Mouse (Mus musculus) kidney, embryonic 15.5 days (tissue): ENCODE measurements around the gene Gnai1. TPM values are rescaled to one million over a fixed set of nuclear protein-coding genes. Genes with fewer than 3 reads are reported as not detected.
A peak's percentile ranks its signal among the peaks of the same experiment; 100 is the strongest.
"Not testable (repeated sequence)": the region's sequence is repeated elsewhere in the genome, so short reads cannot be mapped to it uniquely, and the experiment has no call there.

Experiments used
- ATAC-seq: fragments of 200-750 bp; cut with Nextera tagmentation; replicated peaks from 2 replicates; pipeline ENCODE4 v1.8.0; 2017; ENCODE audit warnings: moderate TSS enrichment; ENCODE audit not compliant: low FRiP score
- H3K27ac ChIP-seq: fragments of 300-500 bp; sonication (generic); 2 replicates; pipeline ENCODE4 v1.5.1; 2015; ENCODE audit warnings: mild to moderate bottlenecking, inconsistent platforms
- H3K27me3 ChIP-seq: fragments of 300-500 bp; sonication (generic); 2 replicates; pipeline ENCODE4 v1.6.1; 2015; ENCODE audit warnings: inconsistent platforms
- H3K36me3 ChIP-seq: fragments of 300-500 bp; sonication (generic); 2 replicates; pipeline ENCODE4 v1.6.1; 2015; ENCODE audit warnings: inconsistent platforms
- H3K4me1 ChIP-seq: fragments of 300-500 bp; sonication (generic); 2 replicates; pipeline ENCODE4 v1.6.1; 2015; ENCODE audit warnings: inconsistent platforms
- H3K4me2 ChIP-seq: fragments of 300-500 bp; sonication (generic); 2 replicates; pipeline ENCODE4 v1.6.1; 2015; ENCODE audit warnings: moderate library complexity, mild to moderate bottlenecking, inconsistent platforms
- H3K4me3 ChIP-seq: fragments of 300-500 bp; sonication (generic); replicated peaks from 2 replicates; pipeline ENCODE4 v1.5.1; 2015; ENCODE audit warnings: mild to moderate bottlenecking, inconsistent platforms
- H3K9ac ChIP-seq: fragments of 300-500 bp; sonication (generic); 2 replicates; pipeline ENCODE4 v1.6.1; 2015; ENCODE audit warnings: mild to moderate bottlenecking, inconsistent platforms
- H3K9me3 ChIP-seq: fragments of 300-500 bp; sonication (generic); replicated peaks from 2 replicates; pipeline ENCODE4 v1.6.1; 2016; ENCODE audit warnings: inconsistent platforms
- WGBS: fragments of 180-500 bp; shearing (Covaris S2); methylation state at CpG from one replicate; pipeline ENCODE4 v1.1.7; 2015; ENCODE audit warnings: mixed read lengths; 5-methylcytosine and 5-hydroxymethylcytosine counted together
- polyA plus RNA-seq: library from polyadenylated mRNA; unstranded; fragments of >200 nt; fragmentation: Nextera tagmentation; extraction: Ambion mirVana; gene quantifications from 2 replicates; pipeline ENCODE4 v1.2.1, GENCODE M21; 2015

Gene Gnai1
- polyA plus RNA-seq = 39.7 and 40.1 TPM in 2 replicates

DNA sequence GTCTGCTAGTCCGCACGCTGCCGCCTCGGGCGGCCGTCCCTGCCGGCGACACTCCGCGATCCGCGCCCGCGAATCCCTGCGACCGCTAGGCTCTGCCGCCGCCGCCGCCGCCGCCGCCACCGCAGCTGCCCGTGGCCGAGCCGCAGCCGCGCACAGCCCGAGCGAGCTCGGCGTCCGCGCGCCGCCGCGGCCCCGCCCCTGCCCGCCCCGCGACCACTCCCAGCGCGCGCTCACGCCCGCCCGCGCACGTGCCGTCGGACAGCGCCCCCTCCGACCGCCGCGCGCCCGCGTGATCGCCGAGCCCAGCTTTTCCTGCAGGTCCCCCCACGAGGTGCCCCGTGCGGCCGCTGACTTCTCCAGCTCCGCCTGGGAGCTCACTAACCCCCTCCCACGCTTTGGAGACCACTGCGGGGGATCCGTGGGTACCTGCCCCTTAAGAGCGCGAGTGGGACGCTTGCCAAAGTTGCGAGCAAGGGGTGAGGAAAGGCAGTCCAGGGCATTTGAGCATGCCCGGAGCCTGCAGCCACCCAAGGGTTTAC is at the start of gene Gnai1:
TSS of gene Gnai1 (minus strand) at position 75 of the 539 bp plus-strand sequence.
- WGBS = 0% methylated on average over 41 of the region's 76 CpGs

DNA sequence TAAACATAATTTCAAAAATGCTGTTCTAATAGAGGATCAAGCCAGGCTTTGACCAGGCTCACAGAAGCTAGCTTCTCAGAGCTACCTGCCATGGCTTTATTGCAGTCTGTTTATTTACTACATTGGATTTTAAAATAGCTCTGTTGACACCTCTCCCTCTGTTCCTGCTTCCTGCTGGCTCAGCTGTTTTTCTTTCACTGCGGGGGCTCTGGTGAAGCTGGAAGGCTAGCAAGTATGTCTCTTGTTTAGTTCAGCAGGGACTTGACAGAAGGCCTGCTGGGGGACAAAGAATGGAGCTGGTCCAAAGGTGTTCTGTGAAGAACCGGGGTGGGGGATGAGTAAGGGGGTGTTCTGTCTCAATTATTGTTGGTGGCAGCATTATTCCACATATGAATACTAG is 7.7 kb upstream of the Gnai1 start:
- no peaks in the 10 kb centered on the region for H3K4me1 ChIP-seq
- WGBS = 7% methylated on average over 2 of the region's 2 CpGs

More for the DNA sequence above, at the start of gene Gnai1:
- Histone ChIP-seq H3K36me3 (no peaks in the 10 kb centered on the region), H3K4me1 (peaks cover 14% of the 10 kb centered on the region), H3K9ac (peak within 1 kb of the TSS; percentile 75), H3K4me3 (peak within 1 kb of the TSS; percentile 85), H3K27me3 (0 out of 2 replicates have a peak, but pooled peaks cover 5% of the 10 kb centered on the region), H3K4me2 (peak within 1 kb of the TSS; percentile 91), H3K9me3 (no peaks in the 10 kb centered on the region), H3K27ac (peak within 1 kb of the TSS; percentile 70)
- ATAC-seq = peak; percentile 97

DNA sequence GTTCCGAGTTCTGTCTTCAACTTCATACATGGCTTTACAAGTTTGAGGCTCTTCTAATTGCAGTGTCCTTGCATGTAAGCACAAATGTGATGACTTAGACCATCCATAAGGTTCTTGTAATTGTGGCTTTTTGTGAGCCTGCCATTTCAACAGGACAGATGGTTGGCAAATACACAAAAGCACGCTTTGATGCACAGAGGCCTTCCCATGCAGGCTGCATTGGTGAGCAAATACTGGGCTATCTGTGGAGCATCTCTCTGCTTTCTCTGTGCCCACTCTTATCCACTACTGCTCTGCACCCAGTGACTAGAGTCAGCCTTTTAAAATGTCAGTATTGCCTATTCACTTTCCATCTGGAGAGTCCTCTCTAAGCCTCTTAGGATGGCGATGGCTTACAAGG is 5.3 kb upstream of the Gnai1 start:
- H3K4me3 ChIP-seq = no peak overlapping the region
- no peak overlapping the region for H3K27ac ChIP-seq
- no peak overlapping the region for H3K4me2 ChIP-seq
- H3K4me1 ChIP-seq = peaks cover 3% of the 10 kb centered on the region
- 93% methylated on average over 3 of the region's 3 CpGs for WGBS
- 0 out of 2 replicates have a peak, but pooled peaks cover 5% of the 10 kb centered on the region for H3K27me3 ChIP-seq
- no peaks in the 10 kb centered on the region for H3K36me3 ChIP-seq
- H3K9ac ChIP-seq = no peak overlapping the region
- no peaks in the 10 kb centered on the region for H3K9me3 ChIP-seq
- ATAC-seq = no peak

More for the DNA sequence above, 7.7 kb upstream of the Gnai1 start:
- H3K36me3 ChIP-seq = no peaks in the 10 kb centered on the region
- no peak overlapping the region for H3K4me2 ChIP-seq
- H3K9ac ChIP-seq = no peak overlapping the region
- H3K27ac ChIP-seq = no peak overlapping the region
- H3K9me3 ChIP-seq = no peaks in the 10 kb centered on the region
- no peak overlapping the region for H3K4me3 ChIP-seq
- no peaks in the 10 kb centered on the region for H3K27me3 ChIP-seq
- ATAC-seq = no peak

DNA sequence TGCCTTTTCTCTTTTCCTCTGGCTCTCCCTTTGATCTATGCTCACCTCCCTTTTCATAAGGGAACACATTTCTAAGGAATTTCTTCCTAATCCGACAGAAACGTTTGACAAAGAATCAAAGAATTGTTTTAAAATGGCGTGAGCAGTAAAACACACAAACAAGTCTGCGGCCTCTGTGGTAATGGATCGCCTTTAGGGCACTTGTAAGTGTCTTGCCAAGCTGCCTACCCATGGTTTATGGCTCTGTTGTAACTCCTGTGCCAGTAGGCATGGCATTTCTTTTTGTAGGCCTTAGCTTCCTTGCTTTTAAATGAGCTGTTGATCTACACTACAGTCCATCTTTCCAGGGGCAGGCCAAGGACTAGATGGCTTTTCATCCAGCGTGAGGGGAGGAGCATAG is 801 bp upstream of the Gnai1 start:
- Histone ChIP-seq H3K9ac (peak overlapping the region; percentile 75), H3K4me2 (peak overlapping the region; percentile 91), H3K27me3 (0 out of 2 replicates have a peak, but pooled peaks cover 5% of the 10 kb centered on the region), H3K36me3 (no peaks in the 10 kb centered on the region), H3K9me3 (no peaks in the 10 kb centered on the region), H3K27ac (peak overlapping the region; percentile 51; the same call in 1 of the 2 replicates), H3K4me1 (peaks cover 14% of the 10 kb centered on the region), H3K4me3 (peak overlapping the region; percentile 85)
- ATAC-seq = no peak
- 14% methylated on average over 6 of the region's 6 CpGs for WGBS

DNA sequence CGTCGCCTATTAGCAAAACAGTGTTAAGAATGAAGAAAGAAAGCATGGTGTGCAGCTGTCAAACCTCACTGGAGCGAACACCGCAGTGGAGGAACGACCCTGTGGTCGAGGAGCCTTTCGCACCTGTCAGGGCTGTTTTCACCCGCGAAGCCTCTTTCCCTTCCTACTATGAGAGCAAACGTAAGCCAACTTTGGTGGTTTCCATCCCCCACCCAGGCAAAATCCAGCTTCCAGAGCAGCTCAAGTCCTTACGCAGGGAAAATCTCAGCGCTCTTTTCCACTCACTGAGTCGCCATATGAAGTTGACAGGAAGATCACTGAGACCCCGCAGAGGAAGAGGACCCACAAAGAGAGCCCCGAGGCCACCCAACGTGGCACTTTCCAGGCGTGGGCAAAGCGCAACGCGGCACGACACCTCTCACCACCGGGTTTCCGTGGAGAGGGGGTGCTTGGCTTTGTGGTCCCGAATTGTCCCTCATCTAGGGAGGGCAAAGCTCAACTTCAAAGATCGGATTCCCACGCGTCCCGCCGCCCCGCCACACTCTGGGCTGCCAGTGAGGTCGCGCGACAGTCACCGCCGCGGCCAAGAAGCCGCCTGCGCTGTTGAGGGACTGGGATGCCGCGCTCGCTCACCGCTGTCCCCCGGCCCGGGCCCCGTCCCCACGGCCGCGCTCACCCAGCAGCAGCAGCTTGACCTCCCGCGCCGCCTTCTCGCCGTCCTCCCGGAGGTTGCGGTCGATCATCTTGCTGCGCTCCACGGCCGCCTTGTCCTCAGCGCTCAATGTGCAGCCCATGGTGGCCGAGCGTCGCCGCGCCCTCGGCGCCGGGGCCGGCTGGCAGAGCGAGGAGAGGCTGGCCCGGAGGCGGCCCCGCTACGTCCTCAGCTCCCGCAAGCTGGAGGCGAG is 527 bp downstream of the Gnai1 start:
- Histone ChIP-seq H3K36me3 (no peaks in the 10 kb centered on the region), H3K9ac (peak overlapping the region; percentile 75), H3K4me1 (peaks cover 14% of the 10 kb centered on the region), H3K4me3 (peak overlapping the region; percentile 85), H3K9me3 (no peaks in the 10 kb centered on the region), H3K27ac (peak overlapping the region; percentile 70), H3K27me3 (0 out of 2 replicates have a peak, but pooled peaks cover 5% of the 10 kb centered on the region), H3K4me2 (peak overlapping the region; percentile 91)
- peak; percentile 90 for ATAC-seq
- WGBS = 1% methylated on average over 73 of the region's 76 CpGs

DNA sequence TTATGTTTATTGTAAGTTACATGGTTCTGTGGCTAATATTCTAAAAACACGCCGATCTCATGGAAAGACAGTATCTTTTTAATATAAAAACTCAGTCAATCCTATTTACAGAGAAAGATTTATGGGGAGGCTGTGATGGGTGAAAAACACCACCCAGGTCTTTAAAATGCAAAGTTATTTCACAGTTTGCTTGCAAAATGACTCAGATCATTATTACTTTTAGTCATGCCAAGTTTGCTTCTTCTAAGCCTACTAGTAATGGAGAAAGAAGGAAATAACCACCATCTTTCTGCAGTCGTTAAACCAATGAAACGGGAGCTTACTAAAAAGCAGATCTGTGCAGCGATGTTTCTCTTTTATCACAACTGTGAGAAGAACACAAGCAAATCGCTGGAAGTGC is 1.4 kb downstream of the Gnai1 start:
- Histone ChIP-seq H3K27ac (no peak overlapping the region), H3K4me2 (peak overlapping the region; percentile 91), H3K4me3 (peak overlapping the region; percentile 85), H3K27me3 (0 out of 2 replicates have a peak, but pooled peaks cover 5% of the 10 kb centered on the region), H3K9me3 (no peaks in the 10 kb centered on the region), H3K36me3 (no peaks in the 10 kb centered on the region), H3K4me1 (peaks cover 14% of the 10 kb centered on the region), H3K9ac (no peak overlapping the region)
- no peak for ATAC-seq
- WGBS = 38% methylated on average over 6 of the region's 6 CpGs

DNA sequence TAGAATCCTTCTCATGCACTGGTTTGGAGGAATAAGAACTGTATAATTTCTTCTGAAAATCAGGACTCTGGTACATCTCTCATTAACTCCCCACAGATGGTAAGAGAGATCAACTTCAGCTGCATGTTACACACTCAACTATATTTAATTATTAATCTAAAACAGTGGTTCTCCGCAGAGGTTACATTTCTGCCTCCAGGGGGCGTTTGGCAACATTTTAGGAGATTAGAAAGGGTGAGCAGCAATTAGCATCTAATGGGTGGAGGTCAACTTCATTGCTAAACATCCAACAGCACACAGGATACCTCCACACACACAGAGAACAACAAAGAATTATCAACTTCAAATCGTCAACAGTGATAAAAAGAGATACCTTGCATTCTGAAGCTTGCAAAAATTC is 2.0 kb downstream of the Gnai1 start:
- no peak overlapping the region for H3K27ac ChIP-seq
- 16% methylated on average over 3 of the region's 3 CpGs for WGBS
- H3K4me3 ChIP-seq = peak overlapping the region; percentile 85; the same call in 1 of the 2 replicates
- no peak overlapping the region for H3K9ac ChIP-seq
- no peaks in the 10 kb centered on the region for H3K36me3 ChIP-seq
- ATAC-seq = no peak
- H3K9me3 ChIP-seq = no peaks in the 10 kb centered on the region
- H3K27me3 ChIP-seq = 0 out of 2 replicates have a peak, but pooled peaks cover 5% of the 10 kb centered on the region
- peaks cover 14% of the 10 kb centered on the region for H3K4me1 ChIP-seq
- H3K4me2 ChIP-seq = peak overlapping the region; percentile 91

DNA sequence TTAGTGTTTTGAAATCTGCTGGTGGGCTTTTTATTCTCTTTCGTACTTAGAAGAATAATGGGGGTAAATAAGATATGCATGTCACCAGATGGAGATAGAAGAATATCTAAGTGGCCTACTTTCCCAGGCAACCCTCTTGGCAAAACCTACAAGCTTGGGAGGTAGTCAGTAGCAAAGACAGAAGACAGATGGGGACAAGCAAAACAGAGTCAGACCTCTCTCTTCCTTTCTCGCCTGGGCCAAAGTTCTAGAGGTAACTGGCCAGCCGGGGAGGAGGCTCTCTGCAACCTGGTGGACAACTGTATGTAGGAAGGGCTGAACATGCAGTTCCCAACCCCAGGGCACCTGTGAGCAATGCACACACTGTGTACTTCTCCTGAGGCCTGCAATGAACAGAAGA is 12.9 kb downstream of the Gnai1 start:
- no peak overlapping the region for H3K4me2 ChIP-seq
- no peak overlapping the region for H3K9ac ChIP-seq
- ATAC-seq = no peak
- no peaks in the 10 kb centered on the region for H3K9me3 ChIP-seq
- H3K36me3 ChIP-seq = no peaks in the 10 kb centered on the region
- H3K27ac ChIP-seq = no peak overlapping the region
- no peaks in the 10 kb centered on the region for H3K4me1 ChIP-seq
- no peak overlapping the region for H3K4me3 ChIP-seq
- no peaks in the 10 kb centered on the region for H3K27me3 ChIP-seq
- WGBS = 88% methylated on average over 3 of the region's 3 CpGs

DNA sequence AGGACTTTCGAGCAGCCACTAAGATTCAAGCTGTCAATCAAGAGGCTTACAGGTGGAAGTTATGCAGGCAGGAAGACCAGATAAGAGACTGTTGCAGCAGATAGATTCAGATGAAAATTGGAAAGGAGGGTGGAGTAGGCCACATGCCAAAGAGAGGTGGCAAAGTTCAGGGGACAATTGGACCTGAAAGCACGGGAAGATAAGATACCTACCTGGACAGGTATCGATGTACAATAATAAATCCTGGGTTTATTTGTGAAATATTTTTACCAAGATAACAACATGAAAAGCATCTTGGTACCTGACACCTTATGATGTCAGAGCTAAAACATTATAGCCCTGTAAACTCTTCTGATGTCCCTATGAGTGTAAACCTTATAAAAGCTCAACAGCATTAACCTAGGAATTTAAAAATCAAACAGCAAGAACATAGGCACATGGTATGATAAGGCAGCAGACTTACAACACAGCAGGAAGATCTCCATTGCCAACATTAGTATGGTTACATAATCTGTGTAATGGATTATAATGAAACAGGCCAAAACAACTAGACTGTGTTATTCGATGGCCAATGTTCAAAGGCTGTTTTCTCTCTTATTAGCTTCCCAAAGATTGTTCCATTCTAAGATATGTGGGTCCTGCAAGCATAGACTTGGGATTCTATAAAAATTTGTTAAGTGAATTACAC is 16.6 kb downstream of the Gnai1 start:
- Histone ChIP-seq H3K4me2 (no peak overlapping the region), H3K27ac (no peak overlapping the region), H3K4me3 (no peak overlapping the region), H3K27me3 (no peaks in the 10 kb centered on the region), H3K9me3 (no peaks in the 10 kb centered on the region), H3K4me1 (no peaks in the 10 kb centered on the region), H3K9ac (no peak overlapping the region), H3K36me3 (no peaks in the 10 kb centered on the region)
- ATAC-seq = no peak
- 88% methylated on average over 4 of the region's 4 CpGs for WGBS

DNA sequence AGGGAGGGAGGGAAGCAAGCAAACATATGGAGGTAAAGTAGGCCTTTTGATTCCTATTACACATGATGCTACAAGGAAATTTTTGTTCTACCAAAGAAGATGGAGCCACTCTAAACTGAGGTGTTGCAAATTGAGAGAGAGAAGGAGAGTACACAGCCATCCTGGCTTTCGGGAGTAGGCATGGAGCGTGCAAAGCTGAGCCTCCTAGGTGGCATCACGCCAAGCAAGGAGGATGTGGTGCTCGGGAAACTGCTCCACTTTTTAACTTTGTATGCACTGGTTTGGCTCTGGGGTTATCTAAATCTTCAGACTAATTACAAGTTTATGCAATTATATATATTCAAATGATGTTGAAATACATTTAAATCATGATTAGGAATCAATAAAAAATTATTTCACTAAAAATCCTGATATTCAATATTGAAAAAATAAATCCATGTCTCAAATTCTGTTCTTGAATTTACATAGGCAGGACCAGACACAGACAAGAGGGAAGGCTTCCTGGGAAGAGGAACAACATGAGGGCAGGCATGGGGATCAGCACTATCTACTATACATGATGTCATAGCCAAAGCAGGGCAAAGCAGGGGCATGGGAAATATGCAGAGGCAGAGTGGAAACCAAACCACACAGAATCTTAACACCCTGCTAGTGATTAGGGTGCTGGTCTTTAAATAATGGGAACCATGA is 17.2 kb downstream of the Gnai1 start:
- Histone ChIP-seq H3K4me2 (no peak overlapping the region), H3K9ac (no peak overlapping the region), H3K36me3 (no peaks in the 10 kb centered on the region), H3K4me1 (no peaks in the 10 kb centered on the region), H3K27ac (no peak overlapping the region), H3K9me3 (no peaks in the 10 kb centered on the region), H3K27me3 (no peaks in the 10 kb centered on the region), H3K4me3 (no peak overlapping the region)
- 74% methylated on average over 4 of the region's 4 CpGs for WGBS
- ATAC-seq = no peak

DNA sequence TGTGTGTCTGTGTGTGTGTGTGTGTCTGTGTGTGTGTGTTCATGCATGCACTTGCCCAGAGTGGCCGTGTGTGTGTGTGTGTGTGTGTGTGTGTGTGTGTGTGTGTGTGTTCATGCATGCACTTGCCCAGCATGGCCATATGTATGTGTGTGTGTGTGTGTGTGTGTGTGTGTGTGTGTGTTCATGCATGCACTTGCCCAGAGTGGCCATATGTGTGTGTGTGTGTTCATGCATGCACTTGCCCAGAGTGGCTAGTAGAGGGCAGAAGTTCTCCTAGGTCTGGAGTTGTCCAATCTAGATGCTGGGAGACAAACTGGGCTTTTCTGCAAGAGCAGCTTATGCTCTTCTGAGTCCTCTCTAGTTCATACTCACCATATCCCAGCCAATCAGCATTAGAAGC is 18.3 kb downstream of the Gnai1 start:
- H3K36me3 ChIP-seq, H3K27ac ChIP-seq, H3K9me3 ChIP-seq, ATAC-seq, H3K27me3 ChIP-seq, H3K9ac ChIP-seq, H3K4me1 ChIP-seq, H3K4me2 ChIP-seq, H3K4me3 ChIP-seq: not testable (repeated sequence)
- 82% methylated on average over 1 of the region's 1 CpGs for WGBS
